10 mouse cellular contexts compared by ENCODE assay signal in the genomic region with DNA sequence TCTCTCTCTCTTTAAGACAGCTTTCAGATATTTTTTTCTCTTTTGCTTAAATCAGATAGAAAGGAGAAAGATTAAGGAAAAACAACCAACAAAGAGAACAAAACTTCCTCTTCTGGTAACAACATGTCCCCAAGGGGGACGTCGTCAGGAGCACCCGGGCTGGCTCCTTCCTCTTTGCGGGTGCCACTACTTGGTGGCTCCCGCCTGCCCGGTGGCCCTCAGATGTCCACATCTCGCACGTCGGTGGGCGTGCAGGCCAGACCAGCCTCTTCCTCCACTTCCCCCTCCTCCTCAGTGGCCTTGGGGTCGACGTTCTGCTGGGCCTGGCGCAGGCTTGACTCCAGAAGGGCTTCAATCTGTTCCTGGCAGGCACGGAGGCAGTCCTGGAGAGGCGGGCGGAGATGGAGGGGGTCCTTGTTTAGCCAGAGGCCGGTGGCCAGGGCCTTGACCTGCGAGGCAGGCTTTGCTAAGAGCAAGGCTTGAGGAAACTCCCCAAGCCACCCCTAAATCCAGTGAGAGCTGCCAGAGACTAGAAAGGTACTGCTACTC. TPM values are rescaled to one million over a fixed set of nuclear protein-coding genes. Genes with fewer than 3 reads are reported as not detected.
DNase-seq lines count a peak whose midpoint lies in the region; ATAC-seq lines count a peak whose summit lies in the region.
"Had no signal": no experiment of that assay in that cellular context is flagged by ENCODE, and none has a peak within 500 bp of the region (broad histone marks: within the 10 kb centered on the region; RNA-seq: fewer than 3 reads in every experiment).

No protein-coding gene starts in this region.

- no peak overlapping the region for H3K4me3 ChIP-seq in heart, embryonic 11.5 days (ENCODE audit: low read depth, low read length)
- H3K4me3 ChIP-seq in limb, embryonic 10.5 days, result no peak overlapping the region
- H3K4me3 ChIP-seq: hindbrain, embryonic 13.5 days; liver, embryonic 12.5 days had no signal

- H3K9ac ChIP-seq in heart, embryonic 11.5 days (ENCODE audit: low read depth, low read length), result no peak overlapping the region
- H3K9ac ChIP-seq: hindbrain, embryonic 13.5 days; liver, embryonic 12.5 days had no signal

- H3K9me3 ChIP-seq in heart, embryonic 11.5 days (replicated peaks; ENCODE audit: control insufficient read depth, low read length), result no peaks in the 10 kb centered on the region
- no peaks in the 10 kb centered on the region for H3K9me3 ChIP-seq in limb, embryonic 10.5 days (replicated peaks)
- H3K9me3 ChIP-seq: hindbrain, embryonic 13.5 days; liver, embryonic 12.5 days had no signal

- peaks cover 11% of the 10 kb centered on the region for H3K4me1 ChIP-seq in heart, embryonic 11.5 days (ENCODE audit: control insufficient read depth, insufficient read depth, low read length)
- H3K4me1 ChIP-seq in limb, embryonic 10.5 days, result peaks cover 32% of the 10 kb centered on the region

- H3K36me3 ChIP-seq in heart, embryonic 11.5 days (ENCODE audit: control insufficient read depth, insufficient read depth, low read length), result peaks cover 35% of the 10 kb centered on the region
- H3K36me3 ChIP-seq in limb, embryonic 10.5 days, result peaks cover 88% of the 10 kb centered on the region

- DNase-seq in heart, adult 11 months, result peak; percentile 94
- DNase-seq in right cerebral cortex, postnatal 10 days (ENCODE audit: low spot score in 2 of 2), result peak; percentile 31 to 36
- DNase-seq in right cerebral cortex, postnatal 4 days, result no peak
- DNase-seq in limb, embryonic 10.5 days (ENCODE audit: low spot score), result no peak
- no peak for DNase-seq in urinary bladder, adult 2 months (ENCODE audit: low spot score)
- DNase-seq in right cerebral cortex, adult 2 months (ENCODE audit: low spot score in 2 of 2), result no peak
- DNase-seq: kidney, adult 2 months had no signal

- ATAC-seq in heart, embryonic 11.5 days (replicated peaks; ENCODE audit: insufficient number of reproducible peaks, low FRiP score, low TSS enrichment), result no peak
- ATAC-seq: liver, embryonic 12.5 days had no signal

- no peaks in the 10 kb centered on the region for H3K27me3 ChIP-seq in heart, embryonic 11.5 days (ENCODE audit: control insufficient read depth, insufficient read depth, low read length)
- H3K27me3 ChIP-seq in limb, embryonic 10.5 days (ENCODE audit: low read depth, poor library complexity, severe bottlenecking), result no peaks in the 10 kb centered on the region
- H3K27me3 ChIP-seq: hindbrain, embryonic 13.5 days had no signal

- H3K27ac ChIP-seq in heart, embryonic 11.5 days (ENCODE audit: low read depth, low read length), result no peak overlapping the region
- H3K27ac ChIP-seq in limb, embryonic 10.5 days, result peak overlapping the region; percentile 7; the same call in 1 of the 2 replicates
- H3K27ac ChIP-seq: hindbrain, embryonic 13.5 days; liver, embryonic 12.5 days had no signal

- 76% methylated on average over 18 of the region's 18 CpGs for whole genome bisulfite sequencing in heart, embryonic 11.5 days (ENCODE audit: insufficient replicate concordance)
- WGBS in limb, embryonic 10.5 days, result 86% methylated on average over 18 of the region's 18 CpGs

- no peak overlapping the region for H3K4me2 ChIP-seq in heart, embryonic 11.5 days
- H3K4me2 ChIP-seq: hindbrain, embryonic 13.5 days; liver, embryonic 12.5 days had no signal

RNA-seq across cellular contexts. Expression of gene Ccnd1, which starts 7.3 kb away (rescaled TPM):
- 71.3 and 100 TPM in 2 replicates for polyA plus RNA-seq in heart, embryonic 11.5 days (2014; fragmentation: Nextera tagmentation; extraction: Ambion mirVana)
- polyA plus RNA-seq in limb, embryonic 10.5 days (2016; fragmentation: Nextera tagmentation; extraction: Ambion mirVana), result 152 and 160 TPM in 2 replicates
- 79.1 and 96.1 TPM in 2 replicates for polyA plus RNA-seq in urinary bladder, adult 2 months (2012; rRNA removed)

RNA-seq across cellular contexts. Expression of gene LTO1, which starts 17.6 kb away (rescaled TPM):
- polyA plus RNA-seq in heart, embryonic 11.5 days (2014; fragmentation: Nextera tagmentation; extraction: Ambion mirVana), result 17.1 and 21.2 TPM in 2 replicates
- 23.4 and 27.2 TPM in 2 replicates for polyA plus RNA-seq in limb, embryonic 10.5 days (2016; fragmentation: Nextera tagmentation; extraction: Ambion mirVana)
- 48.1 and 48.3 TPM in 2 replicates for polyA plus RNA-seq in urinary bladder, adult 2 months (2012; rRNA removed)

RNA-seq across cellular contexts. Expression of gene Fgf15, which starts 36.1 kb away (rescaled TPM):
- 0.11 and 0.13 TPM in 2 replicates for polyA plus RNA-seq in heart, embryonic 11.5 days (2014; fragmentation: Nextera tagmentation; extraction: Ambion mirVana)
- 0.35 and 0.70 TPM in 2 replicates for polyA plus RNA-seq in limb, embryonic 10.5 days (2016; fragmentation: Nextera tagmentation; extraction: Ambion mirVana)
- not detected in 2 replicates for polyA plus RNA-seq in urinary bladder, adult 2 months (2012; rRNA removed)
- polyA plus RNA-seq: kidney, adult 2 months; liver, embryonic 12.5 days had no signal

Comparison
In these comparisons a context has a peak if more than half of its experiments do, and no peak if none do; other contexts are left out.
1. DNase-seq: peak in heart, adult 11 months (single experiment) and right cerebral cortex, postnatal 10 days (2 of 2); none in right cerebral cortex, postnatal 4 days (single experiment), limb, embryonic 10.5 days (single experiment), urinary bladder, adult 2 months (single experiment) and right cerebral cortex, adult 2 months (0 of 2).